Mouse (Mus musculus) cerebellum, adult 2 months (tissue): ENCODE data around the gene Ace3. TPM values are rescaled to one million over a fixed set of nuclear protein-coding genes. Genes with fewer than 3 reads are reported as not detected.

Source experiments
- DNase-seq, 2 experiments: peaks; one replicate each; pipeline ENCODE4 v3.0.0; 2021
- H3K27ac ChIP-seq: fragments of 200-500 bp; 2 replicates; pipeline ENCODE4 v1.5.1; 2012; ENCODE audit warnings: low read length, control low read depth, inconsistent platforms; ENCODE audit not compliant: insufficient read depth
- H3K27me3 ChIP-seq: fragments of 200-500 bp; 2 replicates; pipeline ENCODE4 v1.6.1; 2012; ENCODE audit warnings: inconsistent platforms, mild to moderate bottlenecking, low read length, moderate library complexity; ENCODE audit not compliant: control insufficient read depth, insufficient read depth
- H3K4me1 ChIP-seq: fragments of 200-500 bp; 2 replicates; pipeline ENCODE4 v1.6.1; 2011; ENCODE audit warnings: low read length; ENCODE audit not compliant: control insufficient read depth, insufficient read depth
- H3K4me3 ChIP-seq: fragments of 200-500 bp; replicated peaks from 2 replicates; pipeline ENCODE3; 2011; ENCODE audit warnings: mild to moderate bottlenecking, low read depth, low read length, control low read depth; ENCODE audit not compliant: insufficient read depth
- CTCF ChIP-seq: fragments of 200-500 bp; IDR thresholded peaks from 2 replicates; pipeline ENCODE4 v1.5.1; 2011; ENCODE audit warnings: low read depth, mild to moderate bottlenecking, control low read depth, low read length, moderate library complexity, borderline replicate concordance; ENCODE audit not compliant: insufficient read depth
- POLR2A ChIP-seq: fragments of 200-500 bp; IDR thresholded peaks from 2 replicates; pipeline ENCODE4 v1.6.1; 2011; ENCODE audit warnings: low read length, control low read depth, borderline replicate concordance; ENCODE audit not compliant: insufficient read depth
- WGBS: fragments of 180-500 bp; shearing (Covaris S2); methylation state at CpG from one replicate; pipeline ENCODE4 v1.1.7; 2018; 5-methylcytosine and 5-hydroxymethylcytosine counted together
- polyA plus RNA-seq: library from polyadenylated mRNA; depleted of rRNA; stranded (reverse); fragments of >200 nt; gene quantifications from 2 replicates; pipeline ENCODE4 v1.2.3, GENCODE M21; 2012

The Ace3 gene
- polyA plus RNA-seq, 1 experiment, result not detected

DNA sequence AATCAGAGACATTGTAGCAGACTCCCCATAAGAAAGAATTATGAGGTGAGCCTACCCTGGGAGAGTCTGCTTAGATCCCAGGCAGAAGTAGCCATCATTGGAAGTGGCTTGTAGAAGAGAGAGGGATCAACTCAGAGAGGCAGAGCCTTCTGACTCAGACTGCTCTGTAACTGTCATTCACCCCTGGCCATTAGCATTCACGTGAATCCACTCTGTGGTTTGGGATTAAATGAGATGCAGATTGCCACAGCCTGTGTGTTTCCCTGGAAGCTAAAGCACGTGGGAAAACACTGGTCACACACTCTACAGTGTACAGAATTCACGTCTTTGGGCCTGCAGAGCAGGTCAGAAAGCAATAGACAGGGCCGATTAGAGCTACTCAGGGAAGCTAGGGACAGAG, 10.0 kb upstream of the Ace3 start:
- DNase-seq, result no peak
- 84% methylated on average over 4 of the region's 4 CpGs for WGBS
- no peak for TF ChIP-seq CTCF
- no peak for TF ChIP-seq POLR2A
- Histone ChIP-seq H3K27me3 (no peaks in the 10 kb centered on the region), H3K4me1 (peaks cover 16% of the 10 kb centered on the region; the same call in 1 of the 2 replicates), H3K27ac (no peak overlapping the region), H3K4me3 (no peak overlapping the region)

DNA sequence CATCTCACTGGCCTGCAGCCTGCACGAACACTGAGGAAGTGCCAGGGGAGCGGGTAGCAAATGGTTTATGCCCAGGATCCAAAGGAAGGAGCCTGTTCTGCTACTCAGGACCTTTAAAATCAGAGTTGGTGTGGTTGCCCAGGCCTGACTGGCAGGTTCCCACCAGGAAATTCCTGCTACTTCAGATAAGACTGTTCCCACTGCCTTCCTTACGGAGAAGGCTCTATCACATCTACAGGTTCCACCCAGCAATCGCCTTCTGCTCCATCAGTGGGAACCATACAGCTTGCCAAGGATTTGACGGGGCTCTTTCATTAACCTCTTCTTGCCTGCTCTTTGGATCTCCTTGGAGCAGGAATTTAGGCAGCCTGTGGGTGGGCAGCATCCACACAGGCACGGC, 7.0 kb upstream of the Ace3 start:
- Histone ChIP-seq H3K27me3 (no peaks in the 10 kb centered on the region), H3K27ac (no peak overlapping the region), H3K4me1 (peaks cover 16% of the 10 kb centered on the region; the same call in 1 of the 2 replicates), H3K4me3 (no peak overlapping the region)
- TF ChIP-seq POLR2A (no peak), CTCF (no peak)
- WGBS, result 22% methylated on average over 6 of the region's 6 CpGs
- DNase-seq, result no peak

DNA sequence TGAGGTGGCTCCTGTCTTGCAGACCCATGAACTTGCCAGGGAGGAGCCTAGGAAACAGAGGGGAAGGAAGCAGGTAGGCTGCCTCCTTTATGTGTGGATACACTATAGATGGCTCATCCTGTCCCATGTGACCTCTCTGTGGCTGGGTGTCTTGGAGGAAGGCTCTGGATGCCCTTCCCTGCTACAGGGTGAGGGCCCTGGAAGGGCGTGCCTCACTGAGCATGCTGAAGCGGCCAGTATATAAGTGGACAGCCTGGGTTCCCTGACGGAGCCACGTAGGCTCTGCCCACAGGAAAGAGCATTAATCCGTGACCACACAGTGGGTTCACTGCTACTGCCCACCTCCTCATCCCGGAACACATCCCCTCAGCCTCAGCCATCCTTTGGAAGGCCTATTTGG, 5.0 kb upstream of the Ace3 start:
- Histone ChIP-seq H3K4me3 (no peak overlapping the region), H3K4me1 (peaks cover 16% of the 10 kb centered on the region; the same call in 1 of the 2 replicates), H3K27me3 (no peaks in the 10 kb centered on the region), H3K27ac (no peak overlapping the region)
- DNase-seq, result no peak
- 89% methylated on average over 6 of the region's 6 CpGs for WGBS
- TF ChIP-seq CTCF (no peak), POLR2A (no peak)

DNA sequence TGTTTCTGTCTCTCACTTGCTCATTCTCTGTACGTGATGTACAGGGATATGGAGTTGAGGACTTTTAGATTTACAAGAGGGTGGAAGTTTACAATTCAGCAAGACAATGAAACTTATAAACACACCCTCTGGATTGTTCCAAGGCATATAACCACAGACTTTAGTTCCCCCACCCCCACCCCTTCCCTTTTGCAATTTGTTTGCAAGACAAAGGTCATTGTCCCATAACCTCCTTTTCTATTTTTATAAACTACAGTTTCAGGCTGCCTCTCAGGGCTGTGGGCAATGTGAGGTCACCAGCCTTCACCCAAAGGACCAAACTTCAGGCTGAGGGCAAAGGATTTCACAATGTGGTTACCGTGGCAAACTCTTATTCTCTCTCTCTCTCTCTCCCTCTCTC, 4.2 kb upstream of the Ace3 start:
- Histone ChIP-seq H3K4me1 (peaks cover 16% of the 10 kb centered on the region; the same call in 1 of the 2 replicates), H3K27me3 (no peaks in the 10 kb centered on the region), H3K4me3 (no peak overlapping the region), H3K27ac (no peak overlapping the region)
- TF ChIP-seq CTCF, result no peak
- no peak for TF ChIP-seq POLR2A
- no peak for DNase-seq
- 89% methylated on average over 2 of the region's 2 CpGs for WGBS

DNA sequence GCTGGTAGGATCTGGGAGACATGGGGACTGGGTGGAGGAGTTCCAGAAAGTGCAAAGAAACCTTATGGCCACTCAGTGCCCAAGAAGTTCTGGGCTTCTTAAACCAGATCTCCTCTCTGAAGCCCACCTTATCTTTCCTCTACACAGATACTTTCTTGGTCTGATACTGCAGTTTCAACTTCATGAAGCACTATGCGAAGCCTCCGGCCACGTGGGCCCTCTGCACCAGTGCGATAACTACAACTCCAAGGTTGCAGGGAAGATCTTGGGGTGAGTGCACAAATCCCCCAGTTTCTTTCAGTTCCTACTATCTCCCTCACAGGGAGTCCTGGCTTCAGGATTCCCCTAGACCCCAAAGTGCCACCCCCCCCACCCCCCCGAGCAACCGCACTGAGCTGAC, 5.6 kb downstream of the Ace3 start:
- H3K27ac ChIP-seq, result no peak overlapping the region
- no peak for DNase-seq
- H3K4me1 ChIP-seq, result no peaks in the 10 kb centered on the region
- no peak overlapping the region for H3K4me3 ChIP-seq
- H3K27me3 ChIP-seq, result no peaks in the 10 kb centered on the region
- TF ChIP-seq POLR2A, result no peak
- TF ChIP-seq CTCF, result no peak
- WGBS, result 93% methylated on average over 6 of the region's 6 CpGs

DNA sequence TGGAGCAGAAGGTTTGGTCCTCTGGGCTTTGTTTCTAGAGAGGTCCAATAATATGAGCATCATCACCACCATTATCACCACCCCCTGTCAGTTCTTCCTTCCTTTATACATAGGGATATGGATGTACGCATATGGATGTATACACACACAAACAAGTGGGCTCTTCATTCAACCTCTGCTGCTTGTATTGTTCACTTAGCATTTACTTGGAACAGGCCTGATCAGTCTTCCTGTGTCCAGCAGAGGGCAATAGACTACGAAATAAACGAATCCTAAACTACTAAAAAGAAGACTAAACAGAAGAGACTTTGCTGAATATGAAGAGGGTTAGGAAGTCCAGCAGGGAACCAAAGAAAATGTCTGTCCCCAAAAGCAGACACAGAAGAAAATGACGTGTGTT, 7.2 kb downstream of the Ace3 start:
- WGBS, result 39% methylated on average over 4 of the region's 4 CpGs
- H3K4me1 ChIP-seq, result no peaks in the 10 kb centered on the region
- DNase-seq, result peak in 1 of 2 experiments; percentile 39
- H3K4me3 ChIP-seq, result no peak overlapping the region
- TF ChIP-seq CTCF (peak; percentile 14; the same call in 1 of the 2 replicates), POLR2A (no peak)
- H3K27me3 ChIP-seq, result no peaks in the 10 kb centered on the region
- H3K27ac ChIP-seq, result no peak overlapping the region

DNA sequence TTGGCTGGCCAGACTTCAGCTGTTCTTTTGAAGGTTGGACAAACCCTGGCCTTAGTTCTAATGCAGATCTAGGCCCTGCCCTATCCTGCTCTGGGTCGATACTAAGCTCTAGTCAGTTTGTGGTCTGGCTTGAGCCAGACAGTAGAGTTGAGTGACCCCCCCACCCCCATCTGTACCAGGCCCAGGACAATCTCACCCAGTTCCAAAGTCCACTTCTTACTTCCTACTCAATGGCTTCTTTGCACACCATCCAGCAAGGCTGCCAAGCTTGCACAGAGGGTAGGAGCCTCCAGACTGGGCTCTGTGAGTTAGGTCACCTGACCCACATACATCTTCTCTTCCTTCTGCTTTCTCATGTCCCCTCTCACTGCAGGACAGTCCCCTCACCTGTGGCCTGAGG, 10.1 kb downstream of the Ace3 start:
- 87% methylated on average over 1 of the region's 1 CpGs for WGBS
- H3K4me3 ChIP-seq, result no peak overlapping the region
- no peak overlapping the region for H3K27ac ChIP-seq
- DNase-seq, result no peak
- H3K27me3 ChIP-seq, result no peaks in the 10 kb centered on the region
- H3K4me1 ChIP-seq, result no peaks in the 10 kb centered on the region
- TF ChIP-seq POLR2A (no peak), CTCF (no peak)

DNA sequence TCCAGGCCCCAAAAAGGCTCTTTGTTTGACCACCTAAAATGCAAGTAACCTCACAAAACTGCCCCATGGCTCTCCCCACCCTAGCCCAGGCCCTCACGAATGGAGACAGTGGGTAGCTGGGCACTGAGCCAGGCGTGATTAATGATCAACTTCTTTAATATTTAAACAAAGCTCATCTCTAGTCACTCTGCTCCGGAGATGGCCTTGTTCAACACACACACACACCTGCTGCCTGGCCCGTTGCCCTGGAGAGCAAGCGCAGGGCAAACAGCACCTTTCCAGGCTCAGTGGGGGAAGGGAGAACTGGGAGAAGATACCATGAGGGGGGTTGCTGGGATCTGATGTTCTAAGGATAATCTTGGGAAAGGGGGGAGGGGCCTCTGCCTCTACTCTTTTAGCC, 11.5 kb downstream of the Ace3 start:
- WGBS, result 33% methylated on average over 5 of the region's 5 CpGs
- no peaks in the 10 kb centered on the region for H3K4me1 ChIP-seq
- H3K27me3 ChIP-seq, result no peaks in the 10 kb centered on the region
- TF ChIP-seq POLR2A (no peak), CTCF (no peak)
- no peak overlapping the region for H3K27ac ChIP-seq
- DNase-seq, result no peak
- H3K4me3 ChIP-seq, result no peak overlapping the region
